Mouse (Mus musculus): ENCODE measurements around the gene Cd163l1. TPM values are rescaled to one million over a fixed set of nuclear protein-coding genes. Genes with fewer than 3 reads are reported as not detected.

Gene Cd163l1
- 0.09 and 0.20 TPM in 2 replicates for polyA plus RNA-seq (2015; fragmentation: Nextera tagmentation; extraction: Ambion mirVana)

DNA sequence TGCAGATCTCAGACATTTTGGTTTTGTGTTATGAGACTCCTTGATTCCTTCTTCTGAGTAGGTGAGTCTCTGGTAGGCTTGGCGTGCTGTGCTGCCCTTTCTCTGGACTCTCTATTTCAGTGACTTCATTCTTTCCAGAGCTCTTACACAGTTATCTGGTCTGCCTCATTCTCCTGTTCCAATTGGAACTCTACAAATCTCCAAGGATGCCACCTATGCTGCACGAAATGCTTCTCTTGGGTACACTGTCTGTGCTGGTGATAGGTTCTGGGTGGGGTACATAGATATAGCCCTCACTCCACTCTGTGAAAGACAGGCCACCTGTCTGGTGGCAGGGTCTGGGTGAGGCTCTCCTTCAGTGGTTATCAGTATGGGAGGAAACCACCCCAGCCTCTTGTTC is at the start of gene Cd163l1:
TSS of gene Cd163l1 (plus strand) at position 301 of the 400 bp plus-strand sequence.
- Histone ChIP-seq H3K4me2 (replicated peaks) (no peak within 1 kb of the TSS), H3K4me1 (replicated peaks) (no peaks in the 10 kb centered on the region), H3K9me3 (no peaks in the 10 kb centered on the region), H3K27ac (no peak within 1 kb of the TSS), H3K36me3 (no peaks in the 10 kb centered on the region), H3K27me3 (replicated peaks) (no peaks in the 10 kb centered on the region), H3K9ac (no peak within 1 kb of the TSS), H3K4me3 (replicated peaks) (no peak within 1 kb of the TSS)
- ATAC-seq, result no peak
- WGBS, result 89% methylated on average over 2 of the region's 2 CpGs

GRCm38 (mm10) chr7:140169386-140169785 is 48.7 kb upstream of the Cd163l1 start:
- Histone ChIP-seq H3K4me3 (replicated peaks) (no peak overlapping the region), H3K27ac (no peak overlapping the region), H3K36me3 (no peaks in the 10 kb centered on the region), H3K27me3 (replicated peaks) (no peaks in the 10 kb centered on the region), H3K9me3 (no peaks in the 10 kb centered on the region), H3K9ac (no peak overlapping the region), H3K4me2 (replicated peaks) (no peak overlapping the region), H3K4me1 (replicated peaks) (no peaks in the 10 kb centered on the region)
- WGBS, result 61% methylated on average over 4 of the region's 4 CpGs
- ATAC-seq, result no peak

GRCm38 (mm10) chr7:140170863-140171262 is 47.2 kb upstream of the Cd163l1 start:
- Histone ChIP-seq H3K9ac (no peak overlapping the region), H3K4me1 (replicated peaks) (no peaks in the 10 kb centered on the region), H3K9me3 (no peaks in the 10 kb centered on the region), H3K27me3 (replicated peaks) (no peaks in the 10 kb centered on the region), H3K4me2 (replicated peaks) (no peak overlapping the region), H3K36me3 (no peaks in the 10 kb centered on the region), H3K4me3 (replicated peaks) (no peak overlapping the region), H3K27ac (no peak overlapping the region)
- ATAC-seq, result no peak
- 93% methylated on average over 3 of the region's 3 CpGs for WGBS

- H3K9ac ChIP-seq, result no peak within 1 kb of the TSS
- H3K4me1 ChIP-seq (replicated peaks), result no peaks in the 10 kb centered on the region
- no peak within 1 kb of the TSS for H3K4me3 ChIP-seq (replicated peaks)
- H3K27ac ChIP-seq, result no peak within 1 kb of the TSS
- ATAC-seq, result no peak
- 47% methylated on average over 1 of the region's 1 CpGs for WGBS
- H3K36me3 ChIP-seq, result no peaks in the 10 kb centered on the region
- H3K27me3 ChIP-seq (replicated peaks), result no peaks in the 10 kb centered on the region
- H3K4me2 ChIP-seq (replicated peaks), result no peak within 1 kb of the TSS
- H3K9me3 ChIP-seq, result no peaks in the 10 kb centered on the region
These were observed 45.1 kb upstream of the Cd163l1 start, which contains the start of gene Olfr523 for GRCm38 (mm10) chr7:140172936-140173335. TSS of gene Olfr523 (plus strand) at chr7:140173217.

DNA sequence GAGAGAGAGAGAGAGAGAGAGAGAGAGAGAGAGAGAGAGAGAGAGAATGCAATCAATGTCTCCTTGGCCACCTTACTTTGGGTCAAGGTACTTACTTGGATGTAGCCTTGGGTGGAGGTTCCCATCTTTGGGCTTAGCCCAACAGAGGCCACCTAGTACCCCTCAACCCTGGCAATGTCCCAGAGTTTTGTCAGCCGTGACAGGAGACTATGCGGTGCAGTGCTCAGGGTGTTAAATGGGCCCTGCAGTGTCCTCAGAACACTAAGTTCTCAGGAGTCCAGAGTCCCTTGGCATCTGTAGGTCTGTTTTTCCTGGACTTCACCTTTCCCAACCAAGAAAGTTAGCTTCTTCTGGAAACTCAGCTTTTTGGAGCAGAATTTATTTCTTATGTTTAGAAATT is 38.9 kb upstream of the Cd163l1 start:
- H3K4me2 ChIP-seq (replicated peaks), result no peak overlapping the region
- no peak overlapping the region for H3K4me3 ChIP-seq (replicated peaks)
- no peak overlapping the region for H3K27ac ChIP-seq
- no peaks in the 10 kb centered on the region for H3K27me3 ChIP-seq (replicated peaks)
- H3K9me3 ChIP-seq, result no peaks in the 10 kb centered on the region
- no peaks in the 10 kb centered on the region for H3K36me3 ChIP-seq
- no peak for ATAC-seq
- WGBS, result 86% methylated on average over 2 of the region's 2 CpGs
- H3K9ac ChIP-seq, result no peak overlapping the region
- no peaks in the 10 kb centered on the region for H3K4me1 ChIP-seq (replicated peaks)

GRCm38 (mm10) chr7:140180692-140181091 is 37.4 kb upstream of the Cd163l1 start:
- Histone ChIP-seq H3K4me1 (replicated peaks) (no peaks in the 10 kb centered on the region), H3K9ac (no peak overlapping the region), H3K4me3 (replicated peaks) (no peak overlapping the region), H3K4me2 (replicated peaks) (no peak overlapping the region), H3K27me3 (replicated peaks) (no peaks in the 10 kb centered on the region), H3K27ac (no peak overlapping the region), H3K36me3 (no peaks in the 10 kb centered on the region), H3K9me3 (no peaks in the 10 kb centered on the region)
- WGBS, result 81% methylated on average over 2 of the region's 2 CpGs
- ATAC-seq, result no peak

- Histone ChIP-seq H3K27me3 (replicated peaks) (no peaks in the 10 kb centered on the region), H3K9me3 (no peaks in the 10 kb centered on the region), H3K4me3 (replicated peaks) (no peak overlapping the region), H3K36me3 (no peaks in the 10 kb centered on the region), H3K4me2 (replicated peaks) (no peak overlapping the region), H3K9ac (no peak overlapping the region), H3K27ac (no peak overlapping the region), H3K4me1 (replicated peaks) (no peaks in the 10 kb centered on the region)
- 84% methylated on average over 4 of the region's 4 CpGs for WGBS
- ATAC-seq, result no peak
These were observed 33.9 kb upstream of the Cd163l1 start for GRCm38 (mm10) chr7:140184206-140184605.

DNA sequence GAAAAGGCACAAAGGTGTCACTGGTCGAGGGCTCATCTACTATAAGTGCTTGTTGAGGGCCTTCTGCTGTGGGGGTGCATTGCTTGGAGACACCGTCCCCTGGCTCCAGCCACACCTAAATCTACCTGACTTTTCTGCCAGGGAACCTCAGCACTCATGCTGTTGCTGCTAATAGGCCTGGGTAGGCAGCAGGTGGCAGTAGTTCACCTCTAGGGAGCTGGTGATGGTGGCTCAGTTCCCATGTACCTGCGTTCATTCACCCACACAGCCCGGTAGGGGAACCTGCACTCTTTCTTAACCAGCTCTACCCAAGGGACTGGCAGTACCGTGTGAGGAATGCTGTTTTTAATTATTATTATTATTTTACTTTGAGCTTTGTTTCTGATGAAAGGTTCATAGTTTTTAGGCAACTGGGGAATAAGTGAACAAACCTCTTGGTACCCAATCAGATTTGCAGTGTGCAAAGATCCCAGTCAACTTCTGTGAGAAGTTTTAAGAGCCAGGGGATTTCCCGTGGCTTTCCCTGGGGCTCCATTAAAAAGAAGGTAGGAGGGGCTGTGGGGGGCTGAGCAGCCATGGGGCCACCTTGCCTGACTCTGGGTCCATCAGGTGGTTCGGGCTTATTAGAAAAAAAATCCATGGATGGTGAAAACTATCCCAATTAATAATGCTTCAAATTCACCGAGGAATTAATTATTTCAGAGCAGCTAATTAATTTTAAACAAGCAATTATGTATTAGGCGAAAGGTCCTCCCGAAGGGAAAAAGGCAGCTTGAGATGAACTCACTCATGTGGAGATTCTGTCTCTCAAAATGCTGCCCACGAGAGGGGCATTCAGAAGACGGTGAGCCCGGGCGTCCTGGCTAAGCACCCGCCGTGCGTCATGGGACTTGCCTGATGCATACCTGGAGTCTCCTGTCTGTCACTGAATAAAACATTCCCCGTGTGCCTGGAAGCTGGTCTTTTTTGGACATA is 31.1 kb upstream of the Cd163l1 start:
- Histone ChIP-seq H3K27ac (no peak overlapping the region), H3K9me3 (no peaks in the 10 kb centered on the region), H3K4me2 (replicated peaks) (no peak overlapping the region), H3K9ac (no peak overlapping the region), H3K4me3 (replicated peaks) (no peak overlapping the region), H3K27me3 (replicated peaks) (no peaks in the 10 kb centered on the region), H3K4me1 (replicated peaks) (no peaks in the 10 kb centered on the region), H3K36me3 (no peaks in the 10 kb centered on the region)
- WGBS, result 62% methylated on average over 18 of the region's 18 CpGs
- ATAC-seq, result no peak

GRCm38 (mm10) chr7:140187721-140188390 is 30.2 kb upstream of the Cd163l1 start:
- H3K9me3 ChIP-seq, result no peaks in the 10 kb centered on the region
- H3K9ac ChIP-seq, result no peak overlapping the region
- H3K27me3 ChIP-seq (replicated peaks), result no peaks in the 10 kb centered on the region
- H3K4me2 ChIP-seq (replicated peaks), result no peak overlapping the region
- H3K27ac ChIP-seq, result no peak overlapping the region
- ATAC-seq, result no peak
- H3K4me3 ChIP-seq (replicated peaks), result no peak overlapping the region
- no peaks in the 10 kb centered on the region for H3K4me1 ChIP-seq (replicated peaks)
- H3K36me3 ChIP-seq, result no peaks in the 10 kb centered on the region
- WGBS, result 79% methylated on average over 7 of the region's 7 CpGs

DNA sequence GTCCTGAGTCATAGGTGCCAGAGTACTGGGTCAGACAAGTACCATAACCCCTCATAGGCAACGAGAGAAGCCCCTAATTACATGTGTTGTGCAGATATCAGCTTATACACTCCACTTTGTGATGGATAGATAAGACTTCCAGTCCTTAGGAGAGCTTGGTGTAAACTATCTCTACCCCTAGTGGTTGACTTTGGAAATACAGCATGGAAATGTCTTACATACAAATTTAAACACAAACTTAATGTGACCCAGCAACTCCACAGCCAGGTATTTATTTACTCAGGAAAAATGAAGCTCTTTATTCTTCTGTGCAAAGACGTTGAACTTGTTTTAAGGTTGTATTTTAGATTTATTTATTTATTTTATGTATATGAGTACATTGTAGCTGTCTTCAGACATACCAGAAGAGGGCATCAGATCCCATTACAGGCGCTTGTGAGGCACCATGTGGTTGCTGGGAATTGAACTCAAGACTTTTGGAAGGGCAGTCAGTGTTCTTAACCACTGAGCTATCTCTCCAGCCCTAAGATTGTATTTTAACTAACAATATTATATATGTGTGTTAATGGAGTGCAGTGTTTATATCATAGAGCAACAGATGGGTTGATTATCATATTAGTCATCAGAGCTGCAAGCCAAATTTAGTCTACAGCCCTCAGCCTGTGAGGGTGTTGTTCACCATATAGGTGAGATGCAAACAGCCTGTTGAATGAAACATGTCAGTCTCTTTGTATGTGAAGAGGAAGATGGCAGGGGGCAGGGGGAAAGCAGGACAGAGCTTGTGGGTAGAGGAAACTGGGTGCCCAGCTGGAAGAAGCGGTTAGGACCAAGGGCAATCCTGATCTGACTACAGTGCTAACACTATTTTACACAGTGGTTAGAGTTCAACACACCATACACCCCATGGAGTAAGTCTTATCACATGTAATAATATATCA is 29.4 kb upstream of the Cd163l1 start:
- Histone ChIP-seq H3K36me3 (no peaks in the 10 kb centered on the region), H3K9ac (no peak overlapping the region), H3K27me3 (replicated peaks) (no peaks in the 10 kb centered on the region), H3K4me3 (replicated peaks) (no peak overlapping the region), H3K4me1 (replicated peaks) (no peaks in the 10 kb centered on the region), H3K4me2 (replicated peaks) (no peak overlapping the region), H3K9me3 (no peaks in the 10 kb centered on the region), H3K27ac (no peak overlapping the region)
- 58% methylated on average over 4 of the region's 4 CpGs for WGBS
- no peak for ATAC-seq

GRCm38 (mm10) chr7:140190435-140190834 is 27.6 kb upstream of the Cd163l1 start:
- ATAC-seq, result no peak

GRCm38 (mm10) chr7:140192445-140192844 is 25.6 kb upstream of the Cd163l1 start:
- H3K27ac ChIP-seq, result no peak overlapping the region
- no peaks in the 10 kb centered on the region for H3K36me3 ChIP-seq
- ATAC-seq, result no peak
- no peak overlapping the region for H3K4me3 ChIP-seq (replicated peaks)
- H3K9me3 ChIP-seq, result no peaks in the 10 kb centered on the region
- 41% methylated on average over 2 of the region's 2 CpGs for whole genome bisulfite sequencing
- H3K27me3 ChIP-seq (replicated peaks), result no peaks in the 10 kb centered on the region
- H3K4me2 ChIP-seq (replicated peaks), result no peak overlapping the region
- H3K9ac ChIP-seq, result no peak overlapping the region
- H3K4me1 ChIP-seq (replicated peaks), result no peaks in the 10 kb centered on the region

More at GRCm38 (mm10) chr7:140190435-140190834, 27.6 kb upstream of the Cd163l1 start:
- Histone ChIP-seq H3K27ac (no peak overlapping the region), H3K9ac (no peak overlapping the region), H3K36me3 (no peaks in the 10 kb centered on the region), H3K4me2 (replicated peaks) (no peak overlapping the region), H3K4me1 (replicated peaks) (no peaks in the 10 kb centered on the region), H3K27me3 (replicated peaks) (no peaks in the 10 kb centered on the region), H3K9me3 (no peaks in the 10 kb centered on the region), H3K4me3 (replicated peaks) (no peak overlapping the region)
- WGBS, result 91% methylated on average over 1 of the region's 1 CpGs
